Mouse (Mus musculus) forebrain, embryonic 16.5 days (tissue): ENCODE results near the gene Bri3. TPM values are rescaled to one million over a fixed set of nuclear protein-coding genes. Genes with fewer than 3 reads are reported as not detected.

ENCODE experiments used
- ATAC-seq: fragments of 200-750 bp; cut with Nextera tagmentation; 2 replicates; pipeline ENCODE4 v1.8.0; 2017; ENCODE audit warnings: mild to moderate bottlenecking, moderate library complexity
- H3K27ac ChIP-seq: fragments of 300-500 bp; sonication (generic); 2 replicates; pipeline ENCODE4 v1.5.1; 2014; ENCODE audit warnings: low read length, control low read depth
- H3K27me3 ChIP-seq: fragments of 300-500 bp; sonication (generic); replicated peaks from 2 replicates; pipeline ENCODE4 v1.6.1; 2014; ENCODE audit warnings: low read length; ENCODE audit not compliant: control insufficient read depth, insufficient read depth
- H3K36me3 ChIP-seq: fragments of 300-500 bp; sonication (generic); 2 replicates; pipeline ENCODE4 v1.6.1; 2014; ENCODE audit not compliant: control insufficient read depth, insufficient read depth
- H3K4me1 ChIP-seq: fragments of 300-500 bp; sonication (generic); replicated peaks from 2 replicates; pipeline ENCODE4 v1.6.1; 2014; ENCODE audit warnings: low read length; ENCODE audit not compliant: control insufficient read depth, insufficient read depth
- H3K4me2 ChIP-seq: fragments of 300-500 bp; sonication (generic); 2 replicates; pipeline ENCODE4 v1.6.1; 2014; ENCODE audit warnings: mild to moderate bottlenecking, low read length, control low read depth
- H3K4me3 ChIP-seq: fragments of 300-500 bp; sonication (generic); replicated peaks from 2 replicates; pipeline ENCODE4 v1.5.1; 2014; ENCODE audit warnings: mild to moderate bottlenecking, low read length, control low read depth
- H3K9ac ChIP-seq: fragments of 300-500 bp; sonication (generic); replicated peaks from 2 replicates; pipeline ENCODE4 v1.6.1; 2014; ENCODE audit warnings: low read depth, low read length, control low read depth
- H3K9me3 ChIP-seq: fragments of 300-500 bp; sonication (generic); 2 replicates; pipeline ENCODE4 v1.6.1; 2016; ENCODE audit warnings: low read length; ENCODE audit not compliant: control insufficient read depth
- WGBS: fragments of 180-500 bp; shearing (Covaris S2); extraction: QIAGEN DNeasy Blood & Tissue Kit; methylation state at CpG from one replicate; pipeline ENCODE4 v1.1.7; 2014; 5-methylcytosine and 5-hydroxymethylcytosine counted together
- polyA plus RNA-seq: library from polyadenylated mRNA; unstranded; fragments of >200 nt; fragmentation: Nextera tagmentation; extraction: Ambion mirVana; gene quantifications from 2 replicates; pipeline ENCODE4 v1.2.1, GENCODE M21; 2015

Bri3 gene
- polyA plus RNA-seq, 1 experiment from 2014 or later, result 98.0 TPM

DNA sequence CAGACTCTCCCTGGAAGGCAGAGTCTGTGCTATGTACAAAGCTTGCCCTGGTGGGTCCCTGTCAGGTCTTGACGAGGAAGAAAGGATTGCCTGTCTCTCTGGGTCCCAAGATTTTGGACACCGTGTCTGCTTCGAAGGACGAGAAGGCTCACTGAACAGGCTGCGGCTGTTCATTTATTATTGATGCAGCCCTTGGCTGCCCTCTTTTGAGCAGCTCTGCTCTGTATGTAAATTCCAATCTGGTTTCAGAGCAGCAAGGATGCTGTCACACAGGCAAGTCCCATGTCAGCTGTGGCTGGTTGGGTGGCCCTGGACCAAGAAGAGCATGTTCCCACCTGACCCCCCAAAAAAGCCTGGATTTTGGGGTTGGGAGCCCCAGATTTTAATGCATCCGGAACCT is 187.2 kb downstream of the Bri3 start:
- Histone ChIP-seq H3K27ac (no peak overlapping the region), H3K9ac (no peak overlapping the region), H3K36me3 (no peaks in the 10 kb centered on the region), H3K4me3 (no peak overlapping the region), H3K9me3 (no peaks in the 10 kb centered on the region), H3K4me2 (no peak overlapping the region), H3K27me3 (no peaks in the 10 kb centered on the region), H3K4me1 (no peaks in the 10 kb centered on the region)
- WGBS, result 79% methylated on average over 6 of the region's 6 CpGs
- ATAC-seq, result no peak

DNA sequence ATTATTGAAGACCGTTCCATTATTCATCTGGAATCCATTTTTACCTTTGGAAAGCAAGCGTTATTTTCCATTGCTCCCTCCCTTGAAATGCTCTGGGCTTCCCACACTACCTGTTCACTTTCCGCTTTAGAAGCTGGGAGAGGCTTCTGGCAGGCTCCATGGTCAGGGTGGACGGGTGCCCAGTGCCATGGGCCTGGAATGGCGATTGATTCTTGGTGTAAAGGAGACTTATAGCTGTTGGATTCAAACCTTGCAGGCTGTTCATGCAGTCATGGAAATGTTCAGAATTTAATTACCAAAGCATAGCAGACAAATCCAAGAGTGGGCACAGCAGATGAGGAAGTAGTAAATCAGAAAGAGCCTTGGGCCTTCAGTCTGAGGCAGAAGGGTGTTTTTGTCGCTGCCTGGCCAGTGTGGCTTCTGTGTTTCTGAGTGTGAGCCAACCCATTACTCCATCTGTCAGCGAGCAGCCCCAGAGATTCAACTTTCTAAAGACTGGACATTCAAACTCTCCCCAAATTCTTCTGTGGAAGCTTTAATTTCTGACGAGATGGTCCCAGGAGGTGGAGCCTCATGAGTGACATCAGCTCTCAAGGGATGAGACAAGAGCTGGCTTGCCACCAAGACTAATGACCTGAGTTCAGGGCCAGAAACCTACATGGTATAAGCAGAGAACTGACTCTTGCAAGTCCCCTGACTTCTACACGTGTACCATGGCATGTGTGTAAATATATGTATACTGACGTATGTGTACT is 195.2 kb downstream of the Bri3 start:
- Histone ChIP-seq H3K27ac (no peak overlapping the region), H3K36me3 (no peaks in the 10 kb centered on the region), H3K4me3 (no peak overlapping the region), H3K27me3 (no peaks in the 10 kb centered on the region), H3K9me3 (peaks cover 5% of the 10 kb centered on the region; the same call in 1 of the 2 replicates), H3K9ac (no peak overlapping the region), H3K4me2 (no peak overlapping the region), H3K4me1 (no peaks in the 10 kb centered on the region)
- 81% methylated on average over 10 of the region's 10 CpGs for WGBS
- ATAC-seq, result no peak

DNA sequence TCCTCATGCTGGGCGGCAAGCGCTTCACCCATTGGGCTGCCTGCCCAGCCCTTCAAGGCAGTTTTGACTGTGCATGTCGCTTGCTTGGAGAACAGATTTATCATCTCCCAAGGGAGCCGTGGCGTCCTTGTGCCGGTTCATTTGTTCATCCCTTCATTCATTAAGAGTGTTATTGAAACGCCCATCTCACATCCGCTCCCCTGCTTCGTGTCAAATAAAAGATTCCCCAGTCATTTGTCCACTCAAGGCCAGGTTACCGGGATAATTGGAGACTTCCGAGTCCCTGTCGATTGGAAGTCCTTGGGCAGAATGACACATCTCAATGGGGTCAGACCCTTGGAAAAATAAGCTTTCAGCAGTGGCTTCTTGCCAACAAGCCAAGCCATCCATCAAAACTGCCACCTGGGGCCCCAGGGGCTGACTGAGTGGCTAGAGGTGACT is 197.6 kb downstream of the Bri3 start:
- H3K27ac ChIP-seq, result no peak overlapping the region
- 51% methylated on average over 12 of the region's 12 CpGs for WGBS
- no peak for ATAC-seq
- no peak overlapping the region for H3K4me3 ChIP-seq
- no peak overlapping the region for H3K4me2 ChIP-seq
- H3K4me1 ChIP-seq, result no peaks in the 10 kb centered on the region
- H3K27me3 ChIP-seq, result no peaks in the 10 kb centered on the region
- H3K9me3 ChIP-seq, result peaks cover 5% of the 10 kb centered on the region; the same call in 1 of the 2 replicates
- H3K9ac ChIP-seq, result no peak overlapping the region
- H3K36me3 ChIP-seq, result no peaks in the 10 kb centered on the region

DNA sequence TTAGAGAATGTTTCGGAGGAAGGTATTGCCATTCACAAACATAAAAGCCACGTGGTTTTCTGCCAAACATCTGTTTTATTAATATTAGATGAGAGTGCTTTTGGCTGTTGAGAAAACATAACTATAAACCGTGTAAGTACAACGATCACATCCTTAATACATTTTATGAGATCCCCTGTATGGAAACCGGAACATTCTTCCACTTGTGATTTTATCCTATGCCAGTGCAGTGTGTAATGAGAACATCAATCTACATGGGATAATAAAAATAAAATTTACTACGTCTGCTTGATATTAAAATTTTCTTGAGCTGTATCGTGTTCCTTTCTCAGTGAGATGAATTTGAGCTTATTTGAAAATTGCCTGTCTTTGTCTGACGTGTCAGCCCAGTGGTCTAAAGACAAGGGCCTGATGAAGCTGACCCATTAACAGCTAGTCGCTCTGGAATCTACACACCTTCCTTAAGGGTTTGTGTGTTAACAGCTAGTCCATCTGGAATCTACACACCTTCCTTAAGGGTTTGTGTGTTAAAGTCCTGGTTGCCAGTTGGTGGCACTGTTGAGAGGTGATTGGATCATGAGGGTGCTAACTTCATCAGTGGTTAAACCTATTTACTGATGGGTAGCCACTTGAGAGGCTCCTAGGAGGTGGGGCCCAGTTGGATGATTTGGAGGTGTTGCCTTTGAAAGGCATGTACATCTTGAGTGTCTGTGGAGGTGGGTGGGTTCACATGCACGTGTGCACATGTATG is 202.4 kb downstream of the Bri3 start:
- H3K4me2 ChIP-seq, result no peak overlapping the region
- no peak for ATAC-seq
- H3K4me3 ChIP-seq, result no peak overlapping the region
- H3K9ac ChIP-seq, result no peak overlapping the region
- H3K27ac ChIP-seq, result no peak overlapping the region
- H3K36me3 ChIP-seq, result no peaks in the 10 kb centered on the region
- no peaks in the 10 kb centered on the region for H3K9me3 ChIP-seq
- WGBS, result 84% methylated on average over 10 of the region's 10 CpGs
- no peaks in the 10 kb centered on the region for H3K4me1 ChIP-seq
- H3K27me3 ChIP-seq, result no peaks in the 10 kb centered on the region

DNA sequence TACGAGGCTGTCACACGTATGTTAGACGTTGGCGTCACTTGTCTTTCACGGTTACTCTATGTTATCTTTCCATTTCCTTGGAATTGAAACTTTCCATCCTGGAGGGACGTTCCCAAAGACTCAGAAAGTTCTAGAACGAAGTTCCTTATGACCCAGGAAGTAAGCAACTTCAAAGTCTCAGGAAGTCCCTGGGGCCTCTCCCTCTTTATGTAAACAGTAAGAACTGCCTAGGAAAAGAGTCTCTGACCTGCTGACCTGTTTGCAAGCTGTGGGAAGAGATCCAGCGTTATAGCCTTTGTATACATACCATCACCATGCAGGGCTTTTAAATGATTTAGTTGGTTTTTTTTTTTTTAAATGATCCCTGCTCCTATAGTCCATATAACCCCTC is 203.0 kb downstream of the Bri3 start:
- no peak for ATAC-seq
- Histone ChIP-seq H3K27me3 (no peaks in the 10 kb centered on the region), H3K4me1 (no peaks in the 10 kb centered on the region), H3K36me3 (no peaks in the 10 kb centered on the region), H3K9ac (no peak overlapping the region), H3K4me3 (no peak overlapping the region), H3K9me3 (no peaks in the 10 kb centered on the region), H3K27ac (no peak overlapping the region), H3K4me2 (no peak overlapping the region)
- 90% methylated on average over 8 of the region's 8 CpGs for WGBS

DNA sequence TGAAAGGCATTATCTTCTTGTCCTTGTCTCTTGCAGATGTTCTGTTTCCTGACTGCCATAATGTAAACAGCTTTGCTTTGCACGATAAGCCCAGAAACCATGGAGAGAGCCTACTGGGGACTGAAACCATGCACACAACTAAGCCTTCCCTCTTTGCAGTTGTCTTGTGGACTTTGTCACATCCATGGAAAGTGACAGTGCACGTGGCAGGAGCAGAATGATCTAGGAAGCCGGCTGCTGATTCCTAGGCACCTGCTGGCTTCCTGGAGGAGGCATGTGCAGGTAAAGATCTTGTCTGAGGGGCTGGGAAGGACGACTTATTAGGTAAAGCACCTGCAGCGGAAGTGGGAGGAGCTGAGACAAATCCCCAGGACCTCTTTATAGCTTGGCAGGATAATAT is 203.7 kb downstream of the Bri3 start:
- ATAC-seq, result no peak

DNA sequence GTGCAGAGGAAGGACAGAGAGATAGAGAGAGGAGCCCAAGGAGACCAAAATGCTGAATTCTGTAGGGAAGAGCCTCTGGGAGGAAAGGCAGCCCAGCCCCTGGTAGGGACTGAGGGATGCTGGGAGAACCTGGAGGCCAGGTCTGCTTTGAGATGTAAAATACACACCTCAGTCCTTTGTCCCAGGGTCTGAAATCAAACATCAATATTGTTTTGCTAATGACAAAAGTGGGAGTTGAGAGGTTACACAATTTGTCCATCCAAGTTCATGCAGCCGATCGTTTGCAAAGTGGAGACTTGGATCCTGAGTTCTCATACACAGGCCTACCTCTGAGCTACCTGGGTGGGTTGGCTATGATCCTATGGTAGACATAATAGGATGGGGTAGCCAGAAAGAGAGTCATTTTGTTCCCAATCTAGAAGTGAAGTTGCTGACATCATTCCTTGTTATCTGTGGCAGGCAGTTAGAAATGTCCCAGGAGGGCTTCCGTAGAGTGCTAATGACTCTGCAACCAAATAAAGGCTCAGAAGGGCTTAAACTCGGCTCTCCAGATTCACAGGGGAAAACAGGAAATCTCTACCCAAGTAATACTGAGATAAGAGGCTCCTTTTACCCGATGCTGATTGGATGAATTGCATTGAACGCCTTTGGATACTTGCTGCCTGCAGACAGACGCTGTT is 208.7 kb downstream of the Bri3 start:
- H3K4me1 ChIP-seq, result peaks cover 7% of the 10 kb centered on the region
- H3K27ac ChIP-seq, result no peak overlapping the region
- H3K9me3 ChIP-seq, result no peaks in the 10 kb centered on the region
- no peak for ATAC-seq
- H3K36me3 ChIP-seq, result no peaks in the 10 kb centered on the region
- no peak overlapping the region for H3K4me3 ChIP-seq
- no peak overlapping the region for H3K4me2 ChIP-seq
- no peak overlapping the region for H3K9ac ChIP-seq
- WGBS, result 70% methylated on average over 7 of the region's 7 CpGs
- no peaks in the 10 kb centered on the region for H3K27me3 ChIP-seq

More for the DNA sequence above, 203.7 kb downstream of the Bri3 start:
- no peak overlapping the region for H3K9ac ChIP-seq
- no peaks in the 10 kb centered on the region for H3K36me3 ChIP-seq
- H3K4me3 ChIP-seq, result no peak overlapping the region
- no peak overlapping the region for H3K4me2 ChIP-seq
- no peaks in the 10 kb centered on the region for H3K27me3 ChIP-seq
- no peaks in the 10 kb centered on the region for H3K9me3 ChIP-seq
- H3K27ac ChIP-seq, result no peak overlapping the region
- 60% methylated on average over 5 of the region's 5 CpGs for WGBS
- no peaks in the 10 kb centered on the region for H3K4me1 ChIP-seq

DNA sequence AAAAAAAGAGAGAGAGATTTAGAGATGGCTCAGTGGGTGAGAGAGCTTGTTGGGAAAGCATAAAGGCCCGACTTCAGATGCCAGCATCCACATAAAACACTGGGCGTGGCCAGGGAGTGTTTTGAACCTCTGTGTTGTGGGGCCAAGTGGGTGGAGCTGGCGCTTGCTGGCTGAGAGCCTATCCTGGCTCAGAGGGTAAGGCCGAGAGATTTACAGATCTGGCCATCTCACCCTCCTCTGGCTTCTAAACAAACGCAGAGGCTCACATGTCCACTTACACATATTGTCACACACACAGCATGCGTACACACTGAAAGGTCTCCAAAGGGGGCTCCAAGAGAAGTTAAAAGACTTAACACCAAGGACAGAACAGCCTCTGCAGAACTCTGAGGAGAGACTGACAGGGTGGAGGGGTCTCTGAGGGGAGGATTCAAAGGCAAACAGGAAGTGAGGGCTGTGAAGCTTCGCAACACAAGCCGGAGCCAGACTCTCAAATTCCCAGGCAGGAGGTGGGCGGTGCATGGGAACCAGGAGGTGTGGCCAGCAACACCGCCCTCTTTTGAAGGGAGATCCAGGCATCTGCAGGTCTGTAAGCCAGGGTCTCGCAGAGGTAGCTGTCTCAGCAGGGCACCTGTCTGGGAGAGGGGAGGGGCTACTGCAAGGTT is 213.5 kb downstream of the Bri3 start:
- Histone ChIP-seq H3K27ac (no peak overlapping the region), H3K4me2 (peak overlapping the region; percentile 8), H3K27me3 (no peaks in the 10 kb centered on the region), H3K4me3 (no peak overlapping the region), H3K9ac (no peak overlapping the region), H3K9me3 (no peaks in the 10 kb centered on the region), H3K4me1 (peaks cover 7% of the 10 kb centered on the region), H3K36me3 (no peaks in the 10 kb centered on the region)
- ATAC-seq, result peak; percentile 71
- 3% methylated on average over 11 of the region's 11 CpGs for WGBS

DNA sequence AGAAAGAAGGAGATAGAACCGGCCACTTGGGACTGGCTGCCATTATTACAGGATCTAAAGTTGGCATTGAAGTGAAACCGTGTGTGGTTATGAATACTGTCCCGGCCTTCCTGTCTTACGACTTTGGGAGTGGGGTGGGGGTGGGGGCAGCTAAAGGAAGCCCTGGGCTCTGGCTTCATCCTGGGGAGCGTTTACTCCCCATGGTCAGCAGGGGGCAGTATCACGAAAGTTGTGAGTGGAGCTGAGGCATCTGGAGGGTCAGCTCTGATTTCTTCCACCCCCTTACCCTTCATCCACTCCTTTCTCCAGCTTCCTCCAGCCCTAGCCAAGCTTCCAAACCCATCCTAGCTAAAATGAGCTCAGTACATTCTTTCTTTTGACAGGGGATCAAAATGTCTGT is 222.8 kb downstream of the Bri3 start:
- H3K9me3 ChIP-seq, result no peaks in the 10 kb centered on the region
- no peak overlapping the region for H3K27ac ChIP-seq
- no peaks in the 10 kb centered on the region for H3K36me3 ChIP-seq
- H3K27me3 ChIP-seq, result no peaks in the 10 kb centered on the region
- no peak overlapping the region for H3K9ac ChIP-seq
- no peaks in the 10 kb centered on the region for H3K4me1 ChIP-seq
- no peak overlapping the region for H3K4me3 ChIP-seq
- no peak overlapping the region for H3K4me2 ChIP-seq
- 51% methylated on average over 6 of the region's 6 CpGs for WGBS
- ATAC-seq, result no peak
